Mouse (Mus musculus): ENCODE measurements around the gene Ubald2.

DNA sequence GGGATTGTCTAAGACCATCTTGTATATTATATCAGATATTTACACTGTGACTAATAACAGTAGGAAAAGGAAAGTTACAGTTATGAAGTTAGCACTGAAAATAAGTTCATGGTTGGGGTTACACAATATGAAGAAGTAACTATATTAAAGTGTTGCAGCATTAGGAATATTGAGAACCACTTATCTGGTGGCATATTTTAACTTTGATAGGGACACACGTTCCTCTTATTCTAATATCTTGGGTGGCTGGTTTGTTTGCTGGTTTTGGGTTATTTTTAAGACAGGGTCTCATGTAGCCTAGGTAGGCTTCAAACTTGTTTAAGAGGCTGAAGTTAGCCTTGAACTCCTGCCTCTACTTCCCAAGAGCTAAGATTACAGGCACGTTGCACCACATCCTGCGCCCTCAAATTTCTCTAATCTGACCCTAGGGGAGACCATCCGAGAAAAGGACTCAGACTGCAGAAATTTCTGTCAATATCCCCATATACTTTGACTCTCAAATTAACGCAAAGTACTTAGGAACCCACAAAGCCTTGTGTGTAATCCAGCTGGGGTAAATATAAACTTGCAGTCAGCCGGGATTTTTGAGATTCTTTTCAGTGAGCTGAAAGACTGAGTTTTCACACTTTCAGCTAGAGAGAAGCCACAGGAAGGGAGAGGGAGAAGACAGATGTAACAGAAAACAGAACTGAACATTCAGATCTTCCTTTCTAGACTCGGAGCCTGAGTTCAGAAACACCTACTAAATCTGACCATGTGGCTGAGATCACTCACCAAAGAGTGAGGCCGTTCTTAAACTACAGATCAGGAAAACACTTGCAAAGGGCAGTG lies 36.2 kb upstream of the Ubald2 start:
- TF ChIP-seq CTCF (IDR thresholded peaks at IDR 0.05; ENCODE audit: borderline replicate concordance, insufficient read depth, low read depth, low read length) (no peak), POLR2A (IDR thresholded peaks at IDR 0.05; ENCODE audit: borderline replicate concordance, insufficient read depth, low read length) (no peak)
